Mouse (Mus musculus): ENCODE measurements around the gene Olfr655. TPM values are rescaled to one million over a fixed set of nuclear protein-coding genes. Genes with fewer than 3 reads are reported as not detected.

Gene Olfr655
- polyA plus RNA-seq (2014; fragmentation: Nextera tagmentation; extraction: Ambion mirVana) = not detected in 2 replicates

DNA sequence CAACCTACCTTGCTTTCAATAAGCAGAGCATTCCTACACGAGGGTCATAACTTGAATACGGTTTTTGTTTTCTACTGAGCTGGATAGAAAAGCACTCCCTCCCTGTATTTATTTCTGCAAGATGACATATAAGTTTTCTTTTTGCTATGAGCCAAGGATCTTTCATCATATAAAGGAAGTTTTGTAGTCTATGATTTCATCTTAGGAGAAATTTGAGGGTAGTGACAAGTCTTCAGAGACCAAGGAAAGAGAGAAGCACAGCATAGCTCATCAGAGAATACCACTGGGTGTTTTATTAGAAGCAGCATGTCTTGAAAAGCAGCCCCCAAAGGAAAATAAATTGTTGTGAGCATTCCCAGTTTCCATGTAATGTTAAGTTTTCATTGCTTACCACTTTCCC lies at the start of gene Olfr655:
Gene Olfr655 (minus strand): TSS at position 101 of the 400 bp plus-strand sequence.
- no peaks in the 10 kb centered on the region for H3K4me1 ChIP-seq (ENCODE audit: control insufficient read depth, insufficient read depth, low read length)
- no peak within 1 kb of the TSS for H3K4me2 ChIP-seq (replicated peaks; ENCODE audit: low read depth, low read length)
- no peaks in the 10 kb centered on the region for H3K27me3 ChIP-seq (ENCODE audit: control insufficient read depth, insufficient read depth, low read length)
- no peaks in the 10 kb centered on the region for H3K36me3 ChIP-seq (ENCODE audit: control insufficient read depth, insufficient read depth, low read length)
- no peak for ATAC-seq (ENCODE audit: low FRiP score, low TSS enrichment)
- no peaks in the 10 kb centered on the region for H3K9me3 ChIP-seq (ENCODE audit: control insufficient read depth, low read length)
- no peak within 1 kb of the TSS for H3K9ac ChIP-seq (ENCODE audit: low read depth, low read length)
- H3K27ac ChIP-seq (ENCODE audit: low read depth, low read length) = no peak within 1 kb of the TSS
- no peak within 1 kb of the TSS for H3K4me3 ChIP-seq (ENCODE audit: low read length)
- 92% methylated on average over 2 of the region's 2 CpGs for WGBS

DNA sequence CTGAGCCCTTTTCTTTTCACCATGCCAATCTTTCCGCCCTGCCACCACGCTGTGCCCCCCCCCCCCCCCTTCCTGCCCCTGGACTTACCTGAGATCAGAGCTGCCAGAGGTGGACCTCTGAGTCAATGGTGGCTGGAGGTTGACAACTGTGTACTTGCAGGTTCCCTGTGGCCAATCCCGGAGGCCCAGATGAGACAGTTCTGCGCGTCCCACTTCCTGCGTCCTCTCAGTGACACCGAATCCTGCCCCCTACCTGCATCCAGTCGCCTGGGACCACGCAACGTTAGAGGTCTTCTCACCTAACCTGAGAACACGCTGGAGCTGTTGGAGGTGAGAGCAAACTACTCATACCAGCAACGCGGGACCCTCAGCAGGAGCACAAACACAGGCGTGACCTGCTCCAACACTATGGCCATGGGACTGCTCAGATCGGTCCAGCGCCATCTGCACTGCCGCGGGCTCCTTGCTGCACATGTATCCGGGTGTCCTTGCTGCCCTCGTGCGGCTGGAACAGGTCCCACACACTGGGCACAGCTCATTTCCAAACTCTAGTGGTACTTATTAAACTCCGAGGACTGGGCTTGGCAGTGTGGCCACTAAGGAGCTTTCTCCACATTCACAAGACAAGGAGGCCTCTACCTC lies 45.4 kb upstream of the Olfr655 start, which contains the start of gene Olfr658:
Gene Olfr658 (minus strand): TSS at position 465 of the 642 bp plus-strand sequence.
- Histone ChIP-seq H3K4me3 (ENCODE audit: low read length) (peak within 1 kb of the TSS; percentile 23), H3K4me1 (ENCODE audit: control insufficient read depth, insufficient read depth, low read length) (no peaks in the 10 kb centered on the region), H3K4me2 (replicated peaks; ENCODE audit: low read depth, low read length) (peak within 1 kb of the TSS; percentile 39), H3K27me3 (ENCODE audit: control insufficient read depth, insufficient read depth, low read length) (no peaks in the 10 kb centered on the region), H3K9ac (ENCODE audit: low read depth, low read length) (peak within 1 kb of the TSS; percentile 28; the same call in 1 of the 2 replicates), H3K36me3 (ENCODE audit: control insufficient read depth, insufficient read depth, low read length) (no peaks in the 10 kb centered on the region), H3K27ac (ENCODE audit: low read depth, low read length) (no peak within 1 kb of the TSS), H3K9me3 (ENCODE audit: control insufficient read depth, low read length) (no peaks in the 10 kb centered on the region)
- peak; percentile 95 for ATAC-seq (ENCODE audit: low FRiP score, low TSS enrichment)
- WGBS = 30% methylated on average over 20 of the region's 22 CpGs

DNA sequence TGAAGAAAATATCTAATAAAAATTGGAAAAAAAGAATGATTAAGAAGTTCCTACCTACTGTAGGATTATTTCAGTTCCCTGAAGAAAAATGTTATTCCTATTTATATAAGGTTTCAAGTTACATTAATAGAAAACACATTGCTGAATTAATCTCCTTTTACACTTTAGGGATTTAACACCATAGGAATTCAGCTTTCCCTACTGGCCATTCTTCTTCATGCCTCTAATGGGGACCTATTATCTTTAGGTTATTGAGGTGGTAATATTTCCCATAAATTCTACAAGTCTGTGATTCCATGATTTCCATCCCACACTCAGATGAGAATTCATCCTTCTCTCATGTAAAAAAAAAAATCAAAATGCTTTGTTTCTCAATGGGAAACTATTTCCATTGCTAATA lies 22.9 kb upstream of the Olfr655 start, which contains the start of gene Olfr657:
Gene Olfr657 (plus strand): TSS at position 301 of the 400 bp plus-strand sequence.
- Histone ChIP-seq H3K9ac (ENCODE audit: low read depth, low read length) (no peak within 1 kb of the TSS), H3K9me3 (ENCODE audit: control insufficient read depth, low read length) (no peaks in the 10 kb centered on the region), H3K36me3 (ENCODE audit: control insufficient read depth, insufficient read depth, low read length) (no peaks in the 10 kb centered on the region), H3K27ac (ENCODE audit: low read depth, low read length) (no peak within 1 kb of the TSS), H3K4me2 (replicated peaks; ENCODE audit: low read depth, low read length) (no peak within 1 kb of the TSS), H3K4me3 (ENCODE audit: low read length) (no peak within 1 kb of the TSS), H3K27me3 (ENCODE audit: control insufficient read depth, insufficient read depth, low read length) (no peaks in the 10 kb centered on the region), H3K4me1 (ENCODE audit: control insufficient read depth, insufficient read depth, low read length) (no peaks in the 10 kb centered on the region)
- no peak for ATAC-seq (ENCODE audit: low FRiP score, low TSS enrichment)

DNA sequence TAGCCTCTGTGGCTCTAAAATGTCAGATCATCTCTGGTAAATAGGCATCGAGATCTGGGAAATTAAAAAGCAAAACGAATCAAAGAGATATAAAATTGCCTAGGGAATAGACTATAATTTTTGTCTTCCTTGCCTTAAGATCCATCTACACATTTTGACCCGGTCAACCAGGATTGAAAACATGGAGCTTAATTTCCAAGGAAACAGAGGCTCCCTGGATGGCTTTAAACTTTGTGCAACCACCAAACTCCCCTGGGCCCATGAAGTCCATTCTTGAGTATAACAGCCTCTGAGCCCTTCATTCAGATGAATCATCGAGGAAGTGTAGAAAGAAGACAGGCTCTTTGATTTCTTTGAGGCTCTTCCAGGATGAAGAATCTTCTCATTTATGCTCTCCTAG lies 12.1 kb upstream of the Olfr655 start, which contains the start of gene Olfr656:
Gene Olfr656 (plus strand): TSS at position 301 of the 400 bp plus-strand sequence.
- Histone ChIP-seq H3K36me3 (ENCODE audit: control insufficient read depth, insufficient read depth, low read length) (no peaks in the 10 kb centered on the region), H3K9me3 (ENCODE audit: control insufficient read depth, low read length) (no peaks in the 10 kb centered on the region), H3K4me1 (ENCODE audit: control insufficient read depth, insufficient read depth, low read length) (no peaks in the 10 kb centered on the region), H3K4me3 (ENCODE audit: low read length) (no peak within 1 kb of the TSS), H3K9ac (ENCODE audit: low read depth, low read length) (no peak within 1 kb of the TSS), H3K4me2 (replicated peaks; ENCODE audit: low read depth, low read length) (no peak within 1 kb of the TSS), H3K27me3 (ENCODE audit: control insufficient read depth, insufficient read depth, low read length) (no peaks in the 10 kb centered on the region), H3K27ac (ENCODE audit: low read depth, low read length) (no peak within 1 kb of the TSS)
- ATAC-seq (ENCODE audit: low FRiP score, low TSS enrichment) = no peak
- WGBS = 75% methylated on average over 4 of the region's 4 CpGs

DNA sequence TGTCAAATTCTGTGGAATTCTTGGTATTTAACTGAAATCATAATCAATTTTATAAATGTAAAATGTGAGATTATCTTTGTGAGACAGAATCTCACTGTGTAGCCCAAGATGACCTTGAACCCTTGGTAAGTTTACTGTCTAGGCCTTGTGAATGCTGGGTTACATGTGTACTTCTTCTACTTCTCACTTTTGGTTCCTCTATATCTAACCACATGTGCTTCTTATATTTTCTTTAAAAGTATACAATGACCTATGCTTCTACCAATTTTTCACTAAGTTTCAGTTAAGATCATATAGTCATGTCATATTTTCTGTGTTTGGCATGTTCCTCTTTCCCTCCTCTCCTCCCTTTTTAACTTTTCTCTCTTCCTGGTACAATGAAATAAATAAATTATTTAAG lies 3.1 kb upstream of the Olfr655 start:
- Histone ChIP-seq H3K9ac (ENCODE audit: low read depth, low read length) (no peak overlapping the region), H3K9me3 (ENCODE audit: control insufficient read depth, low read length) (no peaks in the 10 kb centered on the region), H3K36me3 (ENCODE audit: control insufficient read depth, insufficient read depth, low read length) (no peaks in the 10 kb centered on the region), H3K4me3 (ENCODE audit: low read length) (no peak overlapping the region), H3K27ac (ENCODE audit: low read depth, low read length) (no peak overlapping the region), H3K27me3 (ENCODE audit: control insufficient read depth, insufficient read depth, low read length) (no peaks in the 10 kb centered on the region), H3K4me1 (ENCODE audit: control insufficient read depth, insufficient read depth, low read length) (no peaks in the 10 kb centered on the region), H3K4me2 (replicated peaks; ENCODE audit: low read depth, low read length) (no peak overlapping the region)
- no peak for ATAC-seq (ENCODE audit: low FRiP score, low TSS enrichment)

DNA sequence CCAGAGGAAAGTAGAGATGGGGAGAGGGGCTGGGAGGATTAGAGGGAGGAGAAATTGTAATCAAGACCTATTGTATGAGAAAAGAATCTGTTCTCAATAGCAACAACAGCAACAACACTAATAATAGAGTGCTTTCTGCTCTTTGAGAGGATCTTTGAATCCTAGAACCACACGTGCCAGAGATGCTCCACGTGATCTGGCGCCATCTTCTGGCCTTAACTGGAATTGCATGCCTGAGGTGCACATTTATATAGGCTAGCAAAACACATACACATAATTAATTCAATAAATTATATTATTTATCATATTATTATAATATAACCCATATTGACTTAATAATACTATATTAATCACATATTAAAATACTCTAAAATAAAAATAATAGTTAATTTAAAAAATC lies 1.6 kb upstream of the Olfr655 start:
- no peak for ATAC-seq (ENCODE audit: low FRiP score, low TSS enrichment)
- 2% methylated on average over 3 of the region's 3 CpGs for WGBS
- no peaks in the 10 kb centered on the region for H3K27me3 ChIP-seq (ENCODE audit: control insufficient read depth, insufficient read depth, low read length)
- no peak overlapping the region for H3K4me2 ChIP-seq (replicated peaks; ENCODE audit: low read depth, low read length)
- H3K9me3 ChIP-seq (ENCODE audit: control insufficient read depth, low read length) = no peaks in the 10 kb centered on the region
- H3K27ac ChIP-seq (ENCODE audit: low read depth, low read length) = no peak overlapping the region
- H3K4me1 ChIP-seq (ENCODE audit: control insufficient read depth, insufficient read depth, low read length) = no peaks in the 10 kb centered on the region
- no peak overlapping the region for H3K9ac ChIP-seq (ENCODE audit: low read depth, low read length)
- H3K36me3 ChIP-seq (ENCODE audit: control insufficient read depth, insufficient read depth, low read length) = no peaks in the 10 kb centered on the region
- H3K4me3 ChIP-seq (ENCODE audit: low read length) = no peak overlapping the region

DNA sequence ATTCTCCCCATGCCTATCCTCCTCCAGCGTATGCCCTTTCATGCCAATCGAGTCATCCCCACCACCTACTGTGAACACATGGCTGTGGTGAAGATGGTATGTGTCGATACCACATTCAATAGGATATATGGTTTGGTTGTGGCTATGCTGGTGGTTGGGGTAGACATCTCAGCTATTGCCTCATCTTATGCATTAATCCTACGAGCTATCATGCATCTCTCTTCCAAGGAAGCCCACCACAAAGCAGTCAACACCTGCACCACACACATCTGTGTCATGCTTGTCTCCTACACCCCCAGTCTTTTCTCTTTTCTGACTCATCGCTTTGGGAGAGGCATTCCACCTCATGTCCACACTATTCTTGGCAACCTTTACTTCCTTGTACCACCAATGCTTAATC lies 13.3 kb downstream of the Olfr655 start:
- Histone ChIP-seq H3K27me3 (ENCODE audit: control insufficient read depth, insufficient read depth, low read length) (no peaks in the 10 kb centered on the region), H3K9me3 (ENCODE audit: control insufficient read depth, low read length) (no peaks in the 10 kb centered on the region), H3K4me3 (ENCODE audit: low read length) (no peak overlapping the region), H3K4me2 (replicated peaks; ENCODE audit: low read depth, low read length) (no peak overlapping the region), H3K27ac (ENCODE audit: low read depth, low read length) (no peak overlapping the region), H3K9ac (ENCODE audit: low read depth, low read length) (no peak overlapping the region), H3K4me1 (ENCODE audit: control insufficient read depth, insufficient read depth, low read length) (no peaks in the 10 kb centered on the region), H3K36me3 (ENCODE audit: control insufficient read depth, insufficient read depth, low read length) (no peaks in the 10 kb centered on the region)
- no peak for ATAC-seq (ENCODE audit: low FRiP score, low TSS enrichment)
- 83% methylated on average over 5 of the region's 5 CpGs for WGBS

DNA sequence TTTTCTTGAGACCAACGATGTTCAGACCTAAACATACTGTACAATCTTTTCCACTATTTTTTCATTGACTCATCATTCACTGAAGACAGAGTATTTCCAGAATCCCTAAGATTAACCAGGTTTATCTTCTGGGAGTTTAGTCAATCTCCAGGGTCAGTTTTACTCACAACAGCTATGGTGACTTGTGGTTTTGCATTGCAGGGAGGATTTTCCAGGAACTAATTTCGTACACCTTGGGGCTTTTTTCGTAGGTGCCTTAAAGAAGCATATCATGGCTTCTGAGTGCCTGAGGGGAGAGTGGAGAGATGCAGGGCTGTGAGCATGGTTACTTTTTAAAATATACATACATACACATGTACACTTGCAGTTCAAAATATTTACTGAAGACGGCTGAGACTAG lies 14.9 kb downstream of the Olfr655 start, which contains the start of gene Olfr654:
Gene Olfr654 (plus strand): TSS at position 301 of the 400 bp plus-strand sequence.
- H3K4me1 ChIP-seq (ENCODE audit: control insufficient read depth, insufficient read depth, low read length) = no peaks in the 10 kb centered on the region
- no peak for ATAC-seq (ENCODE audit: low FRiP score, low TSS enrichment)
- H3K27ac ChIP-seq (ENCODE audit: low read depth, low read length) = no peak within 1 kb of the TSS
- no peak within 1 kb of the TSS for H3K4me3 ChIP-seq (ENCODE audit: low read length)
- no peaks in the 10 kb centered on the region for H3K27me3 ChIP-seq (ENCODE audit: control insufficient read depth, insufficient read depth, low read length)
- no peaks in the 10 kb centered on the region for H3K36me3 ChIP-seq (ENCODE audit: control insufficient read depth, insufficient read depth, low read length)
- H3K9ac ChIP-seq (ENCODE audit: low read depth, low read length) = no peak within 1 kb of the TSS
- no peak within 1 kb of the TSS for H3K4me2 ChIP-seq (replicated peaks; ENCODE audit: low read depth, low read length)
- WGBS = 93% methylated on average over 4 of the region's 4 CpGs
- no peaks in the 10 kb centered on the region for H3K9me3 ChIP-seq (ENCODE audit: control insufficient read depth, low read length)

DNA sequence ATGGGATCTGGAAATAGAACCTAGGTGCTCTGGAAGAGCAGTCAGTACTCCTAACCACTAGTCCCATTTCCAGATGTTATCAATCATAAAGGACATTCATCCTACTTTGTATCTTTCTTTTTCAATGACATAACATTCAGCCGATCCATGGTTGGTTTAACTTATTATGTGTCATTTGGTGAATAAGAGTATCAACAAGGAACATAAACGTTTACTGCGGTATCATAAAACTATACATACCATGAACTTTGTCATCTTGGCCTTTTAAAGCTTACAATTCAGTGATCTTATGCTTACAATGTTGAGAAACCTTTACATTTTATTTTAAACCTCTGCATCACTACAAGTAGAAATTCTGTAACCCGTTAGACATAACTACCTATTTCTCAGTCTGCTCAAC lies 20.1 kb downstream of the Olfr655 start:
- Histone ChIP-seq H3K9me3 (ENCODE audit: control insufficient read depth, low read length) (no peaks in the 10 kb centered on the region), H3K4me3 (ENCODE audit: low read length) (no peak overlapping the region), H3K4me1 (ENCODE audit: control insufficient read depth, insufficient read depth, low read length) (no peaks in the 10 kb centered on the region), H3K4me2 (replicated peaks; ENCODE audit: low read depth, low read length) (no peak overlapping the region), H3K27me3 (ENCODE audit: control insufficient read depth, insufficient read depth, low read length) (no peaks in the 10 kb centered on the region), H3K36me3 (ENCODE audit: control insufficient read depth, insufficient read depth, low read length) (no peaks in the 10 kb centered on the region), H3K27ac (ENCODE audit: low read depth, low read length) (no peak overlapping the region), H3K9ac (ENCODE audit: low read depth, low read length) (no peak overlapping the region)
- ATAC-seq (ENCODE audit: low FRiP score, low TSS enrichment) = no peak
- WGBS = 85% methylated on average over 4 of the region's 4 CpGs

All from kidney, embryonic 14.5 days (tissue).